Mouse (Mus musculus): ENCODE results near the gene Sla2. TPM values are rescaled to one million over a fixed set of nuclear protein-coding genes. Genes with fewer than 3 reads are reported as not detected.

Sla2 gene
- total and polyA plus RNA-seq, 3 experiments = 1.1 to 3.8 (median 1.4) TPM

GRCm38 (mm10) chr2:156842711-156843110 is 44.3 kb downstream of the Sla2 start:
- H3K36me3 ChIP-seq (replicated peaks in 1 of 2; ENCODE audit: control insufficient read depth in 1 of 2, insufficient read depth in 1 of 2, low read length in 1 of 2) = peaks cover 6 to 45% of the 10 kb centered on the region in 2 experiments
- H3K27ac ChIP-seq (ENCODE audit: insufficient read depth, low read depth) = no peak overlapping the region
- no peak overlapping the region for H3K9ac ChIP-seq (ENCODE audit: insufficient read depth, low read depth)
- H3K4me2 ChIP-seq (ENCODE audit: insufficient read depth, low read depth, poor library complexity, severe bottlenecking) = peak overlapping the region; percentile 55; the same call in 1 of the 2 replicates
- TF ChIP-seq RAD21 (IDR thresholded peaks at IDR 0.05; ENCODE audit: low read depth, low read length) = no peak
- TF ChIP-seq CTCF (conservative IDR thresholded peaks at IDR 0.05 in 1 of 2, IDR thresholded peaks at IDR 0.05 in 1 of 2; ENCODE audit: low read depth in 2 of 2, low read length in 2 of 2) = no peak
- no peak for TF ChIP-seq MAFK (IDR thresholded peaks at IDR 0.05; ENCODE audit: insufficient replicate concordance, low read length)
- TF ChIP-seq PAX5 (IDR thresholded peaks at IDR 0.05; ENCODE audit: low read length) = no peak
- no peak for TF ChIP-seq TBP (conservative IDR thresholded peaks at IDR 0.05; ENCODE audit: low read depth, low read length)
- TF ChIP-seq USF1 (IDR thresholded peaks at IDR 0.05; ENCODE audit: low read depth, low read length) = no peak
- TF ChIP-seq MYC (IDR thresholded peaks at IDR 0.05; ENCODE audit: low read depth, low read length) = no peak
- TF ChIP-seq NRF1 (IDR thresholded peaks at IDR 0.05; ENCODE audit: low read depth, low read length) = no peak
- no peak for TF ChIP-seq JUND (conservative IDR thresholded peaks at IDR 0.05; ENCODE audit: low read depth, low read length)
- TF ChIP-seq GABPA (IDR thresholded peaks at IDR 0.05; ENCODE audit: insufficient replicate concordance, low read depth, low read length) = no peak
- no peak for TF ChIP-seq ETS1 (conservative IDR thresholded peaks at IDR 0.05; ENCODE audit: low read depth, low read length)
- TF ChIP-seq UBTF (IDR thresholded peaks at IDR 0.05; ENCODE audit: low read depth, low read length) = no peak
- TF ChIP-seq EP300 (IDR thresholded peaks at IDR 0.05; ENCODE audit: low read length) = no peak
- TF ChIP-seq NELFE (IDR thresholded peaks at IDR 0.05; ENCODE audit: low read depth, low read length) = no peak
- TF ChIP-seq RCOR1 (conservative IDR thresholded peaks at IDR 0.05; ENCODE audit: low read depth, low read length) = no peak
- TF ChIP-seq ZC3H11A (IDR thresholded peaks at IDR 0.05; ENCODE audit: low read depth, low read length) = no peak
- TF ChIP-seq CHD2 (IDR thresholded peaks at IDR 0.05; ENCODE audit: low read length) = no peak
- TF ChIP-seq MEF2A (IDR thresholded peaks at IDR 0.05; ENCODE audit: borderline replicate concordance, low read depth, low read length) = no peak
- H3K4me3 ChIP-seq (replicated peaks in 1 of 3; ENCODE audit: low read depth in 2 of 3, low read length in 2 of 3, poor library complexity in 1 of 3) = no peak overlapping the region
- in situ Hi-C loops (cut with MboI; ENCODE audit: low pct_ligation_motif_present, low pct_unique_long_range_greater_than_20kb, low sequenced_read_pairs) (no loop called here), dilution Hi-C loops (cut with MboI; ENCODE audit: extremely low pct_ligation_motif_present, extremely low pct_unique_long_range_greater_than_20kb, low sequenced_read_pairs) (no loop called here)
- no peak for DNase-seq (ENCODE audit: extremely low read depth)
- H3K79me2 ChIP-seq (replicated peaks; ENCODE audit: control insufficient read depth, extremely low read depth, insufficient read depth, poor library complexity, severe bottlenecking) = peaks cover 18% of the 10 kb centered on the region; the same call in 1 of the 2 replicates
- H3K9me3 ChIP-seq (replicated peaks; ENCODE audit: low read length) = no peaks in the 10 kb centered on the region
- no peaks in the 10 kb centered on the region for H3K27me3 ChIP-seq (replicated peaks)
- peaks cover 4 to 40% of the 10 kb centered on the region in 2 experiments for H3K4me1 ChIP-seq (ENCODE audit: control insufficient read depth in 1 of 2, insufficient read depth in 2 of 2)

GRCm38 (mm10) chr2:156841841-156842706 is 44.9 kb downstream of the Sla2 start:
- no peak for DNase-seq (ENCODE audit: extremely low read depth)
- in situ Hi-C loops (cut with MboI; ENCODE audit: low pct_ligation_motif_present, low pct_unique_long_range_greater_than_20kb, low sequenced_read_pairs) = no loop called here
- Histone ChIP-seq H3K9ac (ENCODE audit: insufficient read depth, low read depth) (peak overlapping the region; percentile 65; the same call in 1 of the 2 replicates), H3K4me2 (ENCODE audit: insufficient read depth, low read depth, poor library complexity, severe bottlenecking) (peak overlapping the region; percentile 55), H3K79me2 (replicated peaks; ENCODE audit: control insufficient read depth, extremely low read depth, insufficient read depth, poor library complexity, severe bottlenecking) (peaks cover 18% of the 10 kb centered on the region; the same call in 1 of the 2 replicates), H3K4me1 (ENCODE audit: control insufficient read depth in 1 of 2, insufficient read depth in 2 of 2) (peaks cover 4 to 40% of the 10 kb centered on the region in 2 experiments), H3K36me3 (replicated peaks in 1 of 2; ENCODE audit: control insufficient read depth in 1 of 2, insufficient read depth in 1 of 2, low read length in 1 of 2) (peaks cover 2 to 40% of the 10 kb centered on the region in 2 experiments), H3K27me3 (replicated peaks) (no peaks in the 10 kb centered on the region), H3K9me3 (replicated peaks; ENCODE audit: low read length) (no peaks in the 10 kb centered on the region), H3K27ac (ENCODE audit: insufficient read depth, low read depth) (no peak overlapping the region), H3K4me3 (replicated peaks in 1 of 3; ENCODE audit: low read depth in 2 of 3, low read length in 2 of 3, poor library complexity in 1 of 3) (peak overlapping the region; percentile 61 to 80 (median 79))
- dilution Hi-C loops (cut with MboI; ENCODE audit: extremely low pct_ligation_motif_present, extremely low pct_unique_long_range_greater_than_20kb, low sequenced_read_pairs) = no loop called here
- TF ChIP-seq PAX5 (IDR thresholded peaks at IDR 0.05; ENCODE audit: low read length) = no peak
- TF ChIP-seq MEF2A (IDR thresholded peaks at IDR 0.05; ENCODE audit: borderline replicate concordance, low read depth, low read length) = 0 out of 2 replicates have a peak, but pooled peaks have one; percentile 13
